ENCODE assay signal across 8 mouse cellular contexts in genomic region chr15:96461541-96462512, GRCm38 (mm10). TPM values are rescaled to one million over a fixed set of nuclear protein-coding genes. Genes with fewer than 3 reads are reported as not detected.
A peak's percentile ranks its signal among the peaks of the same experiment; 100 is the strongest.
DNase-seq lines count a peak whose midpoint lies in the region; ATAC-seq and TF ChIP-seq lines count a peak whose summit lies in the region.

No protein-coding gene starts in this region.

- no peaks in the 10 kb centered on the region for H3K27me3 ChIP-seq in C2C12 (ENCODE audit: control insufficient read depth, insufficient read depth, insufficient read length)
- H3K27me3 ChIP-seq in hindbrain, embryonic 16.5 days (replicated peaks; ENCODE audit: control insufficient read depth, insufficient read depth, low read length): no peaks in the 10 kb centered on the region
- no peaks in the 10 kb centered on the region for H3K27me3 ChIP-seq in midbrain, embryonic 11.5 days (ENCODE audit: control insufficient read depth, insufficient read depth, low read length)

- peaks cover 23% of the 10 kb centered on the region for H3K36me3 ChIP-seq in C2C12 (ENCODE audit: control insufficient read depth, insufficient read depth)
- H3K36me3 ChIP-seq in hindbrain, embryonic 16.5 days (ENCODE audit: control insufficient read depth, insufficient read depth, low read length): no peaks in the 10 kb centered on the region
- no peaks in the 10 kb centered on the region for H3K36me3 ChIP-seq in midbrain, embryonic 11.5 days (ENCODE audit: control insufficient read depth, insufficient read depth, low read length)

- DNase-seq in heart, adult 11 months: peak; percentile 60
- DNase-seq in heart, postnatal 4 days: no peak
- peak; percentile 68 for DNase-seq in embryo, embryonic 10.5 days (ENCODE audit: low spot score)
- peak; percentile 78 for DNase-seq in midbrain, embryonic 11.5 days (ENCODE audit: low spot score, missing footprints)
- no peak for DNase-seq in left cerebral cortex, postnatal 36 days (ENCODE audit: low spot score in 2 of 2)
- no peak for DNase-seq in ovary, adult 18-20 months (ENCODE audit: low spot score)

- H3K79me3 ChIP-seq in C2C12 (ENCODE audit: low read depth): peaks cover 33% of the 10 kb centered on the region

- intact Hi-C loops in left cerebral cortex, postnatal 36 days (cut with DNase I): loop anchor here (5.0 kb wide), 1 partner anchor 180 kb away; the partner anchor contains the start of gene Slc38a1

- H3ac ChIP-seq in C2C12 (ENCODE audit: control insufficient read depth, insufficient read length, low read depth): peak overlapping the region; percentile 76

- H3K9me3 ChIP-seq in hindbrain, embryonic 16.5 days (ENCODE audit: control insufficient read depth, low read length): no peaks in the 10 kb centered on the region
- H3K9me3 ChIP-seq in midbrain, embryonic 11.5 days (ENCODE audit: control insufficient read depth, low read length): no peaks in the 10 kb centered on the region

- H3K27ac ChIP-seq in hindbrain, embryonic 16.5 days (ENCODE audit: low read depth, low read length): peak overlapping the region; percentile 93
- H3K27ac ChIP-seq in midbrain, embryonic 11.5 days (ENCODE audit: low read depth, low read length): peak overlapping the region; percentile 82

- TF ChIP-seq CTCF in C2C12 (IDR thresholded peaks at IDR 0.05; ENCODE audit: control insufficient read depth, insufficient read depth, insufficient read length): no peak

- peaks cover 7% of the 10 kb centered on the region for H3K4me1 ChIP-seq in hindbrain, embryonic 16.5 days (ENCODE audit: control insufficient read depth, insufficient read depth, low read depth, low read length)
- peaks cover 13% of the 10 kb centered on the region for H3K4me1 ChIP-seq in midbrain, embryonic 11.5 days (ENCODE audit: control insufficient read depth, insufficient read depth, low read length)

- H3K4me2 ChIP-seq in hindbrain, embryonic 16.5 days (ENCODE audit: low read length): peak overlapping the region; percentile 85
- peak overlapping the region; percentile 92 for H3K4me2 ChIP-seq in midbrain, embryonic 11.5 days

- peak overlapping the region; percentile 84 for H3K9ac ChIP-seq in hindbrain, embryonic 16.5 days (ENCODE audit: low read depth, low read length)
- peak overlapping the region; percentile 89 for H3K9ac ChIP-seq in midbrain, embryonic 11.5 days (ENCODE audit: low read length)

- peak overlapping the region; percentile 91 for H3K4me3 ChIP-seq in C2C12 (ENCODE audit: insufficient read depth, poor library complexity, severe bottlenecking)
- peak overlapping the region; percentile 81 for H3K4me3 ChIP-seq in hindbrain, embryonic 16.5 days (ENCODE audit: low read length)
- H3K4me3 ChIP-seq in midbrain, embryonic 11.5 days (ENCODE audit: low read depth, low read length): peak overlapping the region; percentile 98

- 14% methylated on average over 22 of the region's 22 CpGs for WGBS in hindbrain, embryonic 16.5 days
- 16% methylated on average over 22 of the region's 22 CpGs for WGBS in midbrain, embryonic 11.5 days

- ATAC-seq in hindbrain, embryonic 16.5 days: peak; percentile 48
- ATAC-seq in midbrain, embryonic 11.5 days (ENCODE audit: low FRiP score): peak; percentile 49

- H3K79me2 ChIP-seq in C2C12 (ENCODE audit: control insufficient read depth, insufficient read depth): peaks cover 54% of the 10 kb centered on the region

TF ChIP-seq in C2C12, 6 proteins besides CTCF, POLR2A, EP300 and RAD21:
- TF ChIP-seq MAX (IDR thresholded peaks at IDR 0.05) (no peak), FOSL1 (IDR thresholded peaks at IDR 0.05; ENCODE audit: insufficient read depth, low read length, poor library complexity, severe bottlenecking) (no peak), MYOG (IDR thresholded peaks at IDR 0.05; ENCODE audit: control insufficient read depth, extremely low read depth, insufficient read length) (no peak), MYOD1 (IDR thresholded peaks at IDR 0.05; ENCODE audit: control insufficient read depth, insufficient read length, low read depth) (no peak), CEBPB (IDR thresholded peaks at IDR 0.05; ENCODE audit: low read depth) (no peak), USF1 (IDR thresholded peaks at IDR 0.05; ENCODE audit: low read depth) (no peak)

RNA-seq across cellular contexts. Expression of gene Scaf11, which starts 1.2 kb away (rescaled TPM):
- 10 to 100 TPM; 69.4 to 71.1 TPM for total RNA-seq in heart, postnatal 4 days (2021)
- polyA plus RNA-seq in C2C12 (2012; fragmentation: generic; extraction: Trizol): 31.5 TPM
- polyA plus RNA-seq in hindbrain, embryonic 16.5 days (2015; fragmentation: Nextera tagmentation; extraction: Ambion mirVana): 39.4 and 41.5 TPM in 2 replicates
- polyA plus RNA-seq in midbrain, embryonic 11.5 days (2014; fragmentation: Nextera tagmentation; extraction: Ambion mirVana): 101 and 105 TPM in 2 replicates
- 10 to 100 TPM; 49.7 to 51.0 TPM for total RNA-seq in left cerebral cortex, postnatal 36 days (2021)

Comparison
In these comparisons a context has a peak if more than half of its experiments do, and no peak if none do; other contexts are left out.
1. DNase-seq: peak in heart, adult 11 months (single experiment), embryo, embryonic 10.5 days (single experiment) and midbrain, embryonic 11.5 days (single experiment); none in heart, postnatal 4 days (single experiment), left cerebral cortex, postnatal 36 days (0 of 2) and ovary, adult 18-20 months (single experiment).
2. Peak in every context shown above with its lines, with median percentiles within 50 percentile points of each other: H3K4me3 ChIP-seq.